Mouse (Mus musculus): ENCODE measurements at regions not wholly inside any gene's neighbourhood (a gene's known extent, or its start where the extent isn't known, plus 50 kb on each side); places are given as distances from the start of the nearest gene placed in this dataset.

GRCm38 (mm10) chr15:96131582-96132091, 155.7 kb upstream of the Arid2 start:
- TF ChIP-seq CTCF (IDR thresholded peaks at IDR 0.05; ENCODE audit: control insufficient read depth, insufficient read depth, insufficient read length) (no peak), MYOD1 (IDR thresholded peaks at IDR 0.05; ENCODE audit: control insufficient read depth, insufficient read length, low read depth) (no peak), FOSL1 (IDR thresholded peaks at IDR 0.05; ENCODE audit: insufficient read depth, low read length, poor library complexity, severe bottlenecking) (no peak), MYOG (IDR thresholded peaks at IDR 0.05; ENCODE audit: control insufficient read depth, extremely low read depth, insufficient read length) (no peak), USF1 (IDR thresholded peaks at IDR 0.05; ENCODE audit: low read depth) (no peak)

All from C2C12 (cell line).